Mouse (Mus musculus) cerebellum, adult 11-12 months (tissue): Measurements from ENCODE around the gene Hspa12a.
A peak's percentile ranks its signal among the peaks of the same experiment; 100 is the strongest.
"Not testable (repeated sequence)": the region's sequence is repeated elsewhere in the genome, so short reads cannot be mapped to it uniquely, and the experiment has no call there.

Source experiments
- DNase-seq: peaks from one replicate; pipeline ENCODE4 v3.0.0; 2022

Gene Hspa12a

GRCm38 (mm10) chr19:58908018-58908417 is 35.4 kb downstream of the Hspa12a start:
- no peak for DNase-seq

GRCm38 (mm10) chr19:58906685-58907084 is 36.8 kb downstream of the Hspa12a start:
- no peak for DNase-seq

- DNase-seq, result peak; percentile 64
Measured at GRCm38 (mm10) chr19:58903899-58904327, 39.5 kb downstream of the Hspa12a start.

GRCm38 (mm10) chr19:58903079-58903898 is 40.2 kb downstream of the Hspa12a start:
- DNase-seq, result no peak

- DNase-seq, result not testable (repeated sequence)
Measured at GRCm38 (mm10) chr19:58900471-58900870, 43.0 kb downstream of the Hspa12a start.

- DNase-seq, result peak; percentile 82
Measured at GRCm38 (mm10) chr19:58896216-58896615, 47.2 kb downstream of the Hspa12a start.

- DNase-seq, result no peak
Measured at GRCm38 (mm10) chr19:58889306-58890038, 54.0 kb downstream of the Hspa12a start.

GRCm38 (mm10) chr19:58886467-58886866 is 57.0 kb downstream of the Hspa12a start:
- DNase-seq, result no peak

GRCm38 (mm10) chr19:58883451-58883850 is 60.0 kb downstream of the Hspa12a start:
- DNase-seq, result peak; percentile 82

- no peak for DNase-seq
Measured at GRCm38 (mm10) chr19:58882336-58882735, 61.1 kb downstream of the Hspa12a start.

- DNase-seq, result no peak
Measured at GRCm38 (mm10) chr19:58879330-58879957, 64.0 kb downstream of the Hspa12a start.

- no peak for DNase-seq
Measured at GRCm38 (mm10) chr19:58878560-58878959, 64.9 kb downstream of the Hspa12a start.

GRCm38 (mm10) chr19:58873536-58873935 is 69.9 kb downstream of the Hspa12a start:
- no peak for DNase-seq

GRCm38 (mm10) chr19:58872381-58873259 is 70.8 kb downstream of the Hspa12a start:
- DNase-seq, result no peak

GRCm38 (mm10) chr19:58871878-58872277 is 71.6 kb downstream of the Hspa12a start:
- DNase-seq, result no peak

GRCm38 (mm10) chr19:58866651-58867050 is 76.8 kb downstream of the Hspa12a start:
- no peak for DNase-seq

GRCm38 (mm10) chr19:58865224-58865623 is 78.2 kb downstream of the Hspa12a start:
- DNase-seq, result no peak

GRCm38 (mm10) chr19:58864006-58864573 is 79.4 kb downstream of the Hspa12a start:
- no peak for DNase-seq

GRCm38 (mm10) chr19:58861174-58861760 is 82.2 kb downstream of the Hspa12a start:
- no peak for DNase-seq

GRCm38 (mm10) chr19:58860255-58861173 is 82.9 kb downstream of the Hspa12a start:
- DNase-seq, result peak; percentile 86
